Mouse (Mus musculus): Measurements from ENCODE around the gene Olfr1349.

DNA sequence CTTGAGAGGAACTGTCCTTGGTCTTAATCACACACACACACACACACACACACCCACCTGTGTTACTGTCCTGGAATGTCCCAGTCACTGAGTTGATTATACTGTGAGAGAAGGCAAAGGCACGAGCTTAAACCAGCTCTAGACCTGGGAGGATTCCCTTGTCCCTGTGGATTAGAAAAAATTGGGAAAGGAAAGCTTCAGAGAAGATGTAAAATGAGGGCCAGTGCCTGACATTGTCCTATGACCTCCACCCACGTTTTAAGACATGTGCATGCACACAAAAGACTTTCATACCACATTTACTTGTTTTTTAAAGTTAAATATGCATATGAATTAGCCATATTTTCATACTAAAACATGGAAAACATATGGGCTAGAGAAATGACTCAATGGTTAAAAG is 35.9 kb downstream of the Olfr1349 start, which contains the start of gene Olfr5:
- TF ChIP-seq POLR2A (IDR thresholded peaks at IDR 0.05; ENCODE audit: low read depth, low read length) (no peak), CTCF (IDR thresholded peaks at IDR 0.05; ENCODE audit: extremely low read depth, insufficient read length, insufficient replicate concordance, low read depth, low read length) (no peak)
